Mouse (Mus musculus) brain, embryonic 14.5 days (tissue): ENCODE measurements around the gene Elavl4. TPM values are rescaled to one million over a fixed set of nuclear protein-coding genes. Genes with fewer than 3 reads are reported as not detected.

ENCODE experiments used
- DNase-seq: peaks from one replicate; pipeline ENCODE4 v3.0.0-alpha.2; 2011; ENCODE audit warnings: low read depth
- CTCF ChIP-seq: fragments of 200-500 bp; IDR thresholded peaks from 2 replicates; pipeline ENCODE4 v1.5.1; 2012; ENCODE audit warnings: inconsistent platforms, mild to moderate bottlenecking, moderate library complexity, borderline replicate concordance; ENCODE audit not compliant: insufficient read depth, insufficient read length; ENCODE audit errors: extremely low read depth
- POLR2A ChIP-seq: fragments of 200-500 bp; IDR thresholded peaks from 2 replicates; pipeline ENCODE4 v1.6.1; 2012; ENCODE audit warnings: mild to moderate bottlenecking, inconsistent platforms, borderline replicate concordance; ENCODE audit not compliant: poor library complexity, insufficient read depth, insufficient read length, severe bottlenecking; ENCODE audit errors: extremely low read depth
- polyA plus RNA-seq: library from polyadenylated mRNA; depleted of rRNA; stranded (reverse); fragments of >200 nt; gene quantifications from 2 replicates; pipeline ENCODE4 v1.2.3, GENCODE M21; 2012; rRNA removed

Elavl4 gene
- polyA plus RNA-seq, 1 experiment, result 120 TPM

DNA sequence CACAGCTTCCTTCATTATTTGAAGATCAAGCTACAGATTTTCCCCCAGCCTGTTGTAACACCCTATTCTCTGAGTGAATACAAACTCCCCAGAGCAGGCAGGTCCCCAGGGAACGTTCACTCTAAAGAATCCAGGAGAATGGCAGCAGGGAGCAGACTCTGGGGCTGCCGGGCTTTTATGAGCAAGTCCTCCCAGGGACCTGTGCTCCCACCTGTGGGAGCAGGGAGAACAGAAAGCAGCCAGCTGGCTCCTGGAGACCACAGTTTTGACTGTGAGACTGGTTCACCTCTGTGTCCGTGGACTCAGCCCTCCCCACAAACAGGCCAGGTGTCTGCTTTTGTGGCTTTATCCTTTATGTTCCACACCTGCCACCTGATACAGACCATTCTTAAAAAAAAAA, 134.2 kb downstream of the Elavl4 start:
- TF ChIP-seq POLR2A, result no peak
- TF ChIP-seq CTCF, result no peak
- no peak for DNase-seq

DNA sequence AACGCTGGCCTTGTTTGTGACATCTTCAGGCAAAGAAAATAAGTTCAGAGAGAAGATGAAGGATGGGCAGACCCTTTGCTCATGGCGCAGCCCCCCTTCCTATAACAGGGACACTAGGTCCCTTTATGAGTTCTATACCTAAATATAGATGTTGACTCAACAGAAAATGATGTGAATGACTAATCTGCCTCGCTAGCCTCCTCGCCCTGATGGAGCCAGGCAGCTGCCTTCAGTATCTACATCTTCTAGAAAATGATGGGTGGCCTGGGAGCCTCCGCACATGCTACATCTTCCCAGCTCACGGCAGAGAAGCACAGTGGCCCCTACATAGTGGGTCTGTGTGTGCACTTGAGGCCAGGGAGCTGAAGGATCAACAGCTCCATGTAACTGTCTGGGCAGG, 137.2 kb downstream of the Elavl4 start:
- DNase-seq, result no peak
- TF ChIP-seq POLR2A, result no peak
- no peak for TF ChIP-seq CTCF

GRCm38 (mm10) chr4:110213666-110214065, 138.0 kb downstream of the Elavl4 start:
- DNase-seq, result peak; percentile 58
- TF ChIP-seq CTCF (no peak), POLR2A (no peak)

DNA sequence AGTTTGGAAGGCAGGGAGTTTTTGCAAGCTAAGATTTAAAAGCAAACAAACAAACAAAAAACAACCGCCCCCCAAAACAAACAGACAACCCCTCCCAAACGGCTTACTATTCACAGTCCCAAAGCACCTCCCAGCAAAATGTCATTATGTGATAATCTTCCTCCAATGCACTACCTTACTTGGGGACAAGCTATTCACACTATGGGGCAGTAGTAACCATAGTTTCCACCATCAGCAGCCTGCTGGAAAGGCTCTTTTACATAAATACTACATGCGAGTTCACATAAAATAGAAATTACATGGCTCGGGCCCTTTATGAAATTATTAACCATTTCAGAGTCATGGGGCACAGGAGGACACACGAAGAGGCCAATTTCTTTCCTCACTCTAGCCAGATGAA, 141.5 kb downstream of the Elavl4 start:
- TF ChIP-seq CTCF (no peak), POLR2A (no peak)
- peak; percentile 54 for DNase-seq

- DNase-seq, result peak; percentile 88
- TF ChIP-seq CTCF, result no peak
- TF ChIP-seq POLR2A, result no peak
These were observed 142.1 kb downstream of the Elavl4 start for GRCm38 (mm10) chr4:110209613-110210012.

DNA sequence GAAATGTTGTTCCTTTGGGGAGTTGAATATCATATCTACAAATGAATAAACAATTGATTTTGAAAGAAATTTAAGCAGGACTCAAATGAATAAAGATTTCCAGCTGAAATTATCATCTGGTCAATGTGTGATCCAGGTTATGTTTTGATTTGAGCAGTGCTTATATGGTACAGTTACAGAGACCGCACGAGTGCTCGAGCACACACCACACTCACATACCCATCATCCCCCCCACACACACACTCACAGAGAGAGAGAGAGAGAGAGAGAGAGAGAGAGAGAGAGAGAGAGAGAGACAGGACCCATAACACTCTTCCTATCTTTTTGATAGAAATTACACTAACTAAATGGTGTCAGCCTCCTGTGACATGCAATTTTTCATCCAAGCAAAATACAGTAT, 150.0 kb downstream of the Elavl4 start:
- no peak for TF ChIP-seq POLR2A
- no peak for DNase-seq

GRCm38 (mm10) chr4:110199897-110200296, 151.8 kb downstream of the Elavl4 start:
- TF ChIP-seq POLR2A, result no peak
- TF ChIP-seq CTCF, result no peak
- no peak for DNase-seq

- no peak for DNase-seq
These were observed 153.1 kb downstream of the Elavl4 start for GRCm38 (mm10) chr4:110198600-110198999.

DNA sequence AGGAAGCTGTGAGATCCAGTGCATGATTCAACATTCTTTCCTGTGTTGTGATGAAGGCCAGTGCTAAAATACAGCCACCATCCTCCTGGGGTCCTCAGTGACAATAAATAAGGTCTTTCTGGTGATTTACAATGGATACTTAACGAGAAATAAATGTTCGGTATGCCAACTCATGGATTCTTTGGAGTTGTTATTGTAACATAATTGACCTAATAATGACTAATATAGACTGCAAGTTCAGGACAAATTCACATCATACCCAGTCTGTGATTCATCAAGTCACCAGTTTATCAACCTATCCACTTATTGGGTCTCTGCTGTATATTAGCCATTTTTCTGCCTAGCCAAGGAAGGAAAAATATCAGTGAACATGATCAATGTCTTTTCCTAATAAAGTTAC, 174.4 kb downstream of the Elavl4 start:
- DNase-seq, result no peak
- TF ChIP-seq POLR2A (no peak), CTCF (no peak)

More at GRCm38 (mm10) chr4:110198600-110198999, 153.1 kb downstream of the Elavl4 start:
- TF ChIP-seq POLR2A, result no peak
- no peak for TF ChIP-seq CTCF

- DNase-seq, result no peak
These were observed 179.7 kb downstream of the Elavl4 start for GRCm38 (mm10) chr4:110172028-110172427.

DNA sequence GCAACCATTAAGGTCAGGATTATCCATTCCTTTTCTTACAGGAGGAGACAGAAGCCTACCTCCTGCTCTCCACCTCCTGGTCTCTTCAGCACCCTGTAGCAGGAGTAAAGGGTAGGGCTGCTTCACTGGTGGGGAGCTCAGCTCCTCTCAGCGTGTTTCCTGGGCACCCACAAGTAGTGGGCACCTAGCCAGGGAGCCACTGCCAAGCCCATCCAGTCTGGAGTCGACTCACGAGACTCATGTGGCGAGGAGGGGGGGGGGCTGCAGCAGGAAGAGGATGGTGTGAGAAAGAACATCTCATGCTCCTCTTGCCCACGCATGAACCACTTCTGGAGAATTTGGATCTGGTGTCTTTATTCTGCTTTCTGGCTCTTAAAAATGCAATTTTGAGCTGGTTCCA, 186.5 kb downstream of the Elavl4 start:
- no peak for TF ChIP-seq POLR2A
- no peak for TF ChIP-seq CTCF
- DNase-seq, result peak; percentile 35

More at GRCm38 (mm10) chr4:110172028-110172427, 179.7 kb downstream of the Elavl4 start:
- no peak for TF ChIP-seq POLR2A
- no peak for TF ChIP-seq CTCF

DNA sequence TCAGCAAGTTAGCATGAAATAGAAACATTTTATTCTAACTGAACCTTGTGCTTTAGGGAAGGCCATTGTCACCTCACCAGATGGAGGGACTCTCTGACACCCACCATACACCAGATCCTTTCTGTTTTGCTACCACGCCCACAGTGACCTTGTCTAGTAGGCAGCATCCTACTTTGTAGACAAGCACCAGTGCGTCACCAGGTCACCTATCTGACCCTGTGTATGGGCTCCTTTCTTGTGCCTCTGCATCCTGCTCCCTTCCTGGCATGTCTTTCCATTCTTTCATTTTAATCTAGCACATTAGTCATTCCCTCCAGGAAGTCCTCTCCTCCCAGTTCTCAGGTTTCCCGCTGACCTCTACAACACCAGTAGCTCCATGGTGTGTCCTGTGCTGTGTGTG, 190.1 kb downstream of the Elavl4 start:
- TF ChIP-seq POLR2A (no peak), CTCF (no peak)
- DNase-seq, result no peak

- DNase-seq, result peak; percentile 56
- no peak for TF ChIP-seq CTCF
- TF ChIP-seq POLR2A, result no peak
These were observed 194.1 kb downstream of the Elavl4 start for GRCm38 (mm10) chr4:110157515-110158159.

GRCm38 (mm10) chr4:110155954-110156353, 195.8 kb downstream of the Elavl4 start:
- TF ChIP-seq CTCF (no peak), POLR2A (no peak)
- no peak for DNase-seq

Other genes with a start within 250 kb of the Elavl4 start
- 1.7 and 2.4 TPM in 2 replicates for gene Agbl4, start 45.8 kb upstream of the Elavl4 start, polyA plus RNA-seq